Mouse (Mus musculus): ENCODE measurements at regions not wholly inside any gene's neighbourhood (a gene's known extent, or its start where the extent isn't known, plus 50 kb on each side); places are given as distances from the start of the nearest gene placed in this dataset.
A peak's percentile ranks its signal among the peaks of the same experiment; 100 is the strongest.

- no peak for ATAC-seq (ENCODE audit: low FRiP score)
Observed at GRCm38 (mm10) chr12:60584846-60585245, 938.1 kb upstream of the Lrfn5 start.

More at GRCm38 (mm10) chr12:60584846-60585245, 938.1 kb upstream of the Lrfn5 start:
- H3K36me3 ChIP-seq (ENCODE audit: control insufficient read depth, insufficient read depth, low read length), result no peaks in the 10 kb centered on the region
- H3K27ac ChIP-seq (ENCODE audit: low read depth, low read length), result no peak overlapping the region
- no peak overlapping the region for H3K4me3 ChIP-seq (ENCODE audit: low read depth, low read length)
- H3K27me3 ChIP-seq (ENCODE audit: control insufficient read depth, insufficient read depth, low read length), result no peaks in the 10 kb centered on the region
- no peak overlapping the region for H3K9ac ChIP-seq (ENCODE audit: low read depth, low read length)
- DNase-seq (ENCODE audit: low spot score), result peak; percentile 2
- no peaks in the 10 kb centered on the region for H3K9me3 ChIP-seq (ENCODE audit: control insufficient read depth, low read length)
- no peaks in the 10 kb centered on the region for H3K4me1 ChIP-seq (replicated peaks; ENCODE audit: control insufficient read depth, insufficient read depth, low read length)
- no peak overlapping the region for H3K4me2 ChIP-seq (replicated peaks; ENCODE audit: low read depth, low read length)

All from hindbrain, embryonic 11.5 days (tissue).